Mouse (Mus musculus) kidney, adult 2 months (tissue): ENCODE data around the gene Cpeb2.

Experiments
- CTCF ChIP-seq: fragments of 200-500 bp; conservative IDR thresholded peaks from 2 replicates; pipeline ENCODE4 v1.5.1; 2011; ENCODE audit warnings: low read depth, mild to moderate bottlenecking, control low read depth, low read length, moderate library complexity, mixed read lengths; ENCODE audit not compliant: insufficient read depth, insufficient read length
- POLR2A ChIP-seq: fragments of 200-500 bp; IDR thresholded peaks from one replicate; pipeline ENCODE4 v1.6.1; 2011; ENCODE audit warnings: low read depth, low read length, control low read depth

DNA sequence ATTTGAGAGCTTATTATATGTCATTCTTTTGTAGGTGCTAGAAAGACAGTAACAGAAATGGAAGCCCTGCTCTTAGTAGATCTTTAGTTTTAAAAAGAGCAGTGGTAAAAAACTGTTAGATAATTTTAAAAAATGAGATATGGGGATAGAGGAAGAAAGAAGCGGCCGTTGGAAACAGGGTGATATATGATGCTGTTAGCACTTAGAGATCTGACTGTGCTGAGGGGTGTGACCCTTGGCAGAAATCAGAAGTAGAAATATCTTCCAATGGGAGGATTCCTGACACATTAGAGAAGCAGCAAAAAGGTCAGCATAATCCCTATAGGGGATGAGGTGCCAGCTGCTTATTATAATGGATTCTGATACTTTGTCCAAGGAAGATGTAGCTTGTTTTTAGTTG, 24.5 kb downstream of the Cpeb2 start:
- no peak for TF ChIP-seq POLR2A
- TF ChIP-seq CTCF = no peak
